ENCODE assay signal across 9 mouse cellular contexts in genomic region chr4:126533729-126534070, GRCm38 (mm10). TPM values are rescaled to one million over a fixed set of nuclear protein-coding genes. Genes with fewer than 3 reads are reported as not detected.
DNase-seq lines count a peak whose midpoint lies in the region; ATAC-seq and TF ChIP-seq lines count a peak whose summit lies in the region.
"Had no signal": no experiment of that assay in that cellular context is flagged by ENCODE, and none has a peak within 500 bp of the region (broad histone marks: within the 10 kb centered on the region; RNA-seq: fewer than 3 reads in every experiment).

No protein-coding gene starts in this region.

- H3K27ac ChIP-seq in heart, embryonic 10.5 days: peak overlapping the region; percentile 84
- H3K27ac ChIP-seq in thymus, adult 2 months (ENCODE audit: control insufficient read depth, insufficient read depth, low read length): no peak overlapping the region
- no peak overlapping the region for H3K27ac ChIP-seq in liver, embryonic 13.5 days
- H3K27ac ChIP-seq: macrophage had no signal

- H3K36me3 ChIP-seq in heart, embryonic 10.5 days: no peaks in the 10 kb centered on the region
- H3K36me3 ChIP-seq in thymus, adult 2 months (ENCODE audit: control insufficient read depth, insufficient read depth, low read length): no peaks in the 10 kb centered on the region
- H3K36me3 ChIP-seq in liver, embryonic 13.5 days: no peaks in the 10 kb centered on the region

- H3K9me3 ChIP-seq in heart, embryonic 10.5 days: no peaks in the 10 kb centered on the region
- H3K9me3 ChIP-seq in liver, embryonic 13.5 days (replicated peaks): no peaks in the 10 kb centered on the region

- H3K4me1 ChIP-seq in heart, embryonic 10.5 days: 0 out of 2 replicates have a peak, but pooled peaks cover 9% of the 10 kb centered on the region
- H3K4me1 ChIP-seq in thymus, adult 2 months (replicated peaks; ENCODE audit: control insufficient read depth, insufficient read depth, low read length): no peaks in the 10 kb centered on the region
- peaks cover 8% of the 10 kb centered on the region; the same call in 1 of the 2 replicates for H3K4me1 ChIP-seq in liver, embryonic 13.5 days (replicated peaks)

- H3K4me3 ChIP-seq in heart, embryonic 10.5 days: peak overlapping the region; percentile 82
- H3K4me3 ChIP-seq in thymus, adult 2 months (ENCODE audit: control insufficient read depth, insufficient read depth, low read length): peak overlapping the region; percentile 45
- H3K4me3 ChIP-seq in liver, embryonic 13.5 days (replicated peaks): peak overlapping the region; percentile 73

- no peak for DNase-seq in heart, embryonic 10.5 days (ENCODE audit: low spot score)
- DNase-seq in heart, adult 18-20 months: no peak
- DNase-seq in thymus, adult 2 months: no peak
- no peak for DNase-seq in thymus, postnatal 36 days
- no peak for DNase-seq in liver, embryonic 13.5 days
- no peak for DNase-seq in left cerebral cortex, postnatal 10 days (ENCODE audit: extremely low spot score in 1 of 2, low spot score in 2 of 2)
- no peak for DNase-seq in layer of hippocampus, adult 11-12 months (ENCODE audit: low spot score)
- DNase-seq in layer of hippocampus, postnatal 36 days: no peak

- peaks cover 10% of the 10 kb centered on the region; the same call in 1 of the 2 replicates for H3K27me3 ChIP-seq in heart, embryonic 10.5 days (ENCODE audit: insufficient read depth, poor library complexity, severe bottlenecking)
- peaks cover 4% of the 10 kb centered on the region; the same call in 1 of the 2 replicates for H3K27me3 ChIP-seq in thymus, adult 2 months (ENCODE audit: control insufficient read depth, insufficient read depth, low read length)
- H3K27me3 ChIP-seq in liver, embryonic 13.5 days: peaks cover 31% of the 10 kb centered on the region

- TF ChIP-seq CTCF in thymus, adult 2 months (IDR thresholded peaks at IDR 0.05; ENCODE audit: borderline replicate concordance, control insufficient read depth, extremely low read depth, insufficient read depth, low read length, poor library complexity): no peak

- WGBS in heart, embryonic 10.5 days: 10% methylated on average over 7 of the region's 7 CpGs
- 37% methylated on average over 7 of the region's 7 CpGs for WGBS in thymus, adult 2 months
- 17% methylated on average over 7 of the region's 7 CpGs for WGBS in liver, embryonic 13.5 days (ENCODE audit: insufficient replicate concordance)

- no peak for TF ChIP-seq POLR2A in thymus, adult 2 months (IDR thresholded peaks at IDR 0.05; ENCODE audit: control insufficient read depth, extremely low read depth, insufficient read depth, low read length, poor library complexity)

- peak overlapping the region; percentile 82 for H3K4me2 ChIP-seq in liver, embryonic 13.5 days

- 0 out of 2 replicates have a peak, but pooled peaks have one; percentile 14 for ATAC-seq in liver, embryonic 13.5 days (ENCODE audit: low read depth)

- intact Hi-C loops in left cerebral cortex, postnatal 10 days (cut with DNase I): no loop called here

- peak overlapping the region; percentile 70; the same call in 1 of the 2 replicates for H3K9ac ChIP-seq in liver, embryonic 13.5 days

RNA-seq across cellular contexts. Expression of gene Ago4, which starts 0.4 kb away (rescaled TPM):
- polyA plus RNA-seq in heart, embryonic 10.5 days (2016; fragmentation: Nextera tagmentation; extraction: Ambion mirVana): 0.64 and 0.65 TPM in 2 replicates
- total RNA-seq in heart, adult 18-20 months (2021): 10 to 100 TPM; 10.2 to 11.5 TPM
- 0.48 and 0.62 TPM in 2 replicates for polyA plus RNA-seq in thymus, adult 2 months (2012; rRNA removed)
- 0.14 and 0.17 TPM in 2 replicates for polyA plus RNA-seq in liver, embryonic 13.5 days (2015; fragmentation: Nextera tagmentation; extraction: Ambion mirVana)
- total RNA-seq in left cerebral cortex, postnatal 10 days (2021): 1 to 10 TPM; 6.2 to 6.3 TPM
- total RNA-seq in layer of hippocampus, postnatal 36 days (2021): 1 to 10 TPM; 8.5 to 9.6 TPM

RNA-seq across cellular contexts. Expression of gene Clspn, which starts 23.0 kb away (rescaled TPM):
- polyA plus RNA-seq in heart, embryonic 10.5 days (2016; fragmentation: Nextera tagmentation; extraction: Ambion mirVana): 28.8 and 34.0 TPM in 2 replicates
- total RNA-seq in heart, adult 18-20 months (2021): under 1 TPM; 0.20 to 0.41 TPM
- polyA plus RNA-seq in thymus, adult 2 months (2012; rRNA removed): 8.1 and 11.4 TPM in 2 replicates
- polyA plus RNA-seq in liver, embryonic 13.5 days (2015; fragmentation: Nextera tagmentation; extraction: Ambion mirVana): 48.1 and 52.9 TPM in 2 replicates
- total RNA-seq in left cerebral cortex, postnatal 10 days (2021): 1 to 10 TPM; 1.1 to 2.5 TPM
- 1 to 10 TPM in 1 of 2 experiments, under 1 TPM in 1; 0.58 to 1.3 TPM for total RNA-seq in layer of hippocampus, postnatal 36 days (2021)
